Mouse (Mus musculus) urinary bladder, adult 18-20 months (tissue): ENCODE data around the gene Prok1.

Experiments used
- DNase-seq, 2 experiments: peaks; one replicate each; pipeline ENCODE4 v3.0.0; 2022; ENCODE audit warnings: low spot score in 2 of 2, mixed read lengths in 2 of 2

Gene Prok1

GRCm38 (mm10) chr3:107187022-107187421 is 52.5 kb downstream of the Prok1 start:
- no peak for DNase-seq

GRCm38 (mm10) chr3:107185597-107185996 is 53.9 kb downstream of the Prok1 start:
- no peak for DNase-seq

GRCm38 (mm10) chr3:107183178-107183577 is 56.3 kb downstream of the Prok1 start:
- no peak for DNase-seq
